Mouse (Mus musculus) brown adipose tissue, adult 24 weeks (tissue): ENCODE measurements around the gene Cxcr5. TPM values are rescaled to one million over a fixed set of nuclear protein-coding genes. Genes with fewer than 3 reads are reported as not detected.

Source experiments
- H3K27ac ChIP-seq: fragments of 200-500 bp; replicated peaks from 2 replicates; pipeline ENCODE4 v1.5.1; 2012; ENCODE audit warnings: low read depth, mild to moderate bottlenecking, low read length
- H3K4me1 ChIP-seq: fragments of 200-500 bp; 2 replicates; pipeline ENCODE4 v1.6.1; 2012; ENCODE audit warnings: low read length, mixed read lengths; ENCODE audit not compliant: control insufficient read depth, insufficient read depth, insufficient read length
- H3K4me3 ChIP-seq: fragments of 200-500 bp; 2 replicates; pipeline ENCODE4 v1.5.1; 2012; ENCODE audit warnings: low read depth, mild to moderate bottlenecking, low read length, moderate library complexity; ENCODE audit not compliant: insufficient read depth
- polyA plus RNA-seq: library from polyadenylated mRNA; stranded (reverse); fragments of >200 nt; gene quantifications from 2 replicates; pipeline ENCODE4 v1.2.4, GENCODE M21; 2012; ENCODE audit not compliant: missing spikeins, insufficient read depth, insufficient read length

Gene Cxcr5
- polyA plus RNA-seq, 1 experiment: not detected

DNA sequence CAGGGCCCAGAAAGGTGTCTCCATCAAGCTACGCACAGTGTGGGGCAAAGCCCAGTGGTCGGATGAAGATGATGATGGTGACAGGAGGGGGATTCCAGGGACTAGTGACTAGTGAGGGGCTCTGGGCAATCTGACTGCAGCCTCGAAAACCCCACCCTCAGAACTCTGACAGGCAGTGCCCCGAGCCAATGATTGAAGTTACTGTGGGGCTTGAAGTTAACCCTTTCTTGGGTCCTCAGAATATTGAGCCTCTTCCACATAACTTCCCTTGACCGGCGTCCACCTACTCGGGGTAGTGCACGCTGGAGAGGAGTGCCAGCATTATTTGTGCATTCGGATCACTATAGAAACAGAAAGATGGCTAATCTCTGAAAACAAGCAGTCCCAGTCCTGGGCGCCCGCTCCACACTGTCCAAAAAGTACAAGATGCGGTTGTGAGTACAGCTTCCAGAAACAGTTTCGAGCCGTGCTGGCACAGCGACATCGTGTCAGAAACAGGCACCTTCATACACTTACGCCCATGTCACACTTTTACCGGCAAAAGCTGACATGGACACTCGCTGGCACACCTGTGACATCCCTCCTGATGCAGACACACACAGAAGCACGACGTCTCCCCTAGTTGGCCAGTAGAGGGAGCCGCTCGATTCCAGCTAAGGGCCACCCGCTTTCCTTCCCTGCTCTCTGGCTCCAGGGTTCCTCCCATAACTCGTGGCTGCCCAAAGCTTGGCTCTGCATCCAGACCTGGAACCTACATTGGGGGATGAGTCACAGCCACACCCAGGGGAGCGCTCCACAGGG lies 81.8 kb downstream of the Cxcr5 start:
- Histone ChIP-seq H3K27ac (peak overlapping the region; percentile 84), H3K4me3 (peak overlapping the region; percentile 68), H3K4me1 (no peaks in the 10 kb centered on the region)

DNA sequence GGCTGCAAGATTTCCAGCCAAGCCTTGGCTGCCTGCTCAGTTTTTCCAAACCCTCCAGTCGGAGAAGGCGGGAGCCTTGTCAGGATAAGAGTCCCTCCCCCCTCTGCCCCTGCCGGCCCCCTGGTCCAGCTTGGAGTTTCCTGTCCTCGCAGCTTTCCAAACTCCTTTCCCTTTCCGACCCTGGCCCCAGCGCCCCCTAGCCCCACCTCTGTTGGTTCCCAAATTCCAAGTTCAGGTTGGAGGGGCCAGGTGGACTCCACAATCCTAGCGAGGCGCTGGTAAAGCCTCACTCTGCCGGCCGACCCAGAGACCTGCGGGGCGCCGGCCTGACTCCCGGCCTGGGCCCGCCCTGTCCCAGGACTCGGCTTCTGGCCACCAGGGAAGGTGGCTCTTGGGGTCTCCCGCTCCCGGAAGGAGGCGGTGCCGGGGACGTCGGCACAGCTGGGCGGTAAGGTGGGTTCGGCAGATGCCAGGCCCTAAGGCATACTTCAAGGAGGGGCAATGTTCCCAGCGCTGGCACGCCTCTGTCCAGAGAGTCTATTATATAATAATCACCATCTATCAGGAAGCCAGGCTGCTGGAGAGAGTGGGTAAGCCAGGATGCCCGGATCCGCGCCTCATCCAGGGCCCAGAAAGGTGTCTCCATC lies 82.6 kb downstream of the Cxcr5 start:
- Histone ChIP-seq H3K27ac (peak overlapping the region; percentile 84), H3K4me1 (no peaks in the 10 kb centered on the region), H3K4me3 (peak overlapping the region; percentile 68)

DNA sequence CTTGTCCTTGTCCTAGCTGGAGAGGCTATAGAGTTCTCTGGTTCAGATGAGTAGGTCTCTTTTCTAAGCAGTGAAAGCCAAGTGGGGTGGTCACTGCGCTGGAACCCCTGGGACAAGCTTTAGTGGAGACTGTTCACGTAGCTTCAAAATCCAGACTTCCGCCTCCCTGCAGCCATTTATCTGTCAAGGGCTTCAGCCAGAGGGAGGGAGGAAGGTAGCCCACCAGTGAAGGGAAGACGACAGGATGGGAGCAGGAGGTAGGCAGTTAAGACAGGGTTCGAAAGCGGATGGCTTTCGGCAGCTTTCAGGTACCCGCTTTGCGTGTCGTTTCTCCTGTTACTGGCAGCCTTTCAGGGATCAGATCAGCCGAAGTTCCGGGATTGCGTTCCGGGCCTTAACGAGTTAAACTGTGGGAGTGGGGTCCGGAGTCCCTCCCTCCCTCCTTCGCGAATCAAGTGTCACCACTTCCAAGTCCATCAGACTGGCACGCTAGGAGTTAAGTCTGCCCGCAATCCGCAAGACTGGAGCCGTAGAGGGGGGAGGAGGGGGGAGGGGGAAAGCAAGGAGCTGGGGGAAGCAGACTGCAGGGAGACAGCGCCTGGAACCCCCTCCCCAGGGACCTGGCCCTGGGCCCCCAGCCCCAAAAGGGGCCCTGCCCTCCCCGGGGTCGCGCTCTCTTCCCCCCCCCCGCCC lies 83.3 kb downstream of the Cxcr5 start:
- no peaks in the 10 kb centered on the region for H3K4me1 ChIP-seq
- H3K4me3 ChIP-seq: peak overlapping the region; percentile 68
- H3K27ac ChIP-seq: peak overlapping the region; percentile 15

DNA sequence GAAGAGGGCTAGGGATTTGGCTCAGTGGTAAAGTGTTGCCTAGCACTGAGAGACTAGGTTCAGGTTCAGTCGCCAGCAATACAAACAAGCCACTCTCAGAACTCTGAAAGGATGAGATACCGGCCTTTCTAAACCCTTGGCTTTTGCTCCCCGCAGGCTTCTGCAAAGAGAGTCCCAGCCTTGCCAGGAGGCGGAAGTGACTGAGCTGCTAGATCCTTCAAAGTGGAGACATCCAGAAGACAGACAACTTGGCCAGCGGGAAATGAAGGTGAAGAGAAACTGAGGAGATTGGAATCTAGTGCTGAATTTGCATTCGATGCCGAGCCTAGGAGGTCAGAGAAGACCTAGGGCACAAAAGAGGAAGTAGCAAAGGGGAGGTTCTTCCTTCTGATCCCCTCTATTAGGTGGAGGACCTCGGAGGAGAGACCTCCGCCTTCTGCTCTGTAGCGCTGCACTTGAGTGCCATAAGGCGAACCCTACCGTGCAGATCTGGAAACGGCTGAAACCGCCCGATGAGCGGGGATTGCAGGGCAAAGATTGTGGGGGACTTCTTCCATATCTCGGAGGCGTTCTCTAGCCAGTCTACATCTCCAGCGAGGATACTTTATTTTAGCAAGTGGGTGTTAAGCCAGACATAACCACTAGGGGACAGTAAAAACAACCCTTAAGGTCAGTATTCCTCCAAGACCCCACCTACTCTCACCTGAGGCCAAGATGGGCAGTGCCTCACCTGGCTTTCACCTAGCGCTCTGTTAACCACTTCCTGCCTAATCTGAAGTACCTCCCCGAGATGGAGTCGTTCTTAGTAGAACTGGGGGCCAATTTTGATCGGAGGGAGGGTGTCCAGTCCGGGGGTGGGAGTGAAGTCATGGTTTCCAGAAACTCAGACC lies 84.1 kb downstream of the Cxcr5 start:
- Histone ChIP-seq H3K4me1 (no peaks in the 10 kb centered on the region), H3K27ac (no peak overlapping the region), H3K4me3 (peak overlapping the region; percentile 68)

DNA sequence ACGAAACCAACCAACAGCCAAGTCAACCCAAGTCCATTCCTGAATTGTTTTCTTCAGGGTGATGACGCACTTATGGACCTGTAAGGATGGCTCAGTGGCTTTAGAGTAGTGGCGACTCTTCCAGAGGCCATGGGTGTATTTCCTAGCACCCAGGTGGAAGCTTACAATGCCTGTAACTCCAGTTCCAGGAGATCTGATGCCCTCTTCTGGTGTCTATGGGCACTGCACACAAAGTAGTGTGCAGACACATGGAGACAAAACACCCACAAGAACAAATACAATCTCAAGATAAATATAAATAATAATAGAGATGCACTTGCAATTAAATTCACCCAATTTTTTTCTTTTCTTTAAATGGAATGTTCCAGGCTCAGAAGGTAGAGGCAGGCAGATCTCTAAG lies 85.7 kb downstream of the Cxcr5 start:
- no peak overlapping the region for H3K4me3 ChIP-seq
- H3K4me1 ChIP-seq: no peaks in the 10 kb centered on the region
- H3K27ac ChIP-seq: no peak overlapping the region

DNA sequence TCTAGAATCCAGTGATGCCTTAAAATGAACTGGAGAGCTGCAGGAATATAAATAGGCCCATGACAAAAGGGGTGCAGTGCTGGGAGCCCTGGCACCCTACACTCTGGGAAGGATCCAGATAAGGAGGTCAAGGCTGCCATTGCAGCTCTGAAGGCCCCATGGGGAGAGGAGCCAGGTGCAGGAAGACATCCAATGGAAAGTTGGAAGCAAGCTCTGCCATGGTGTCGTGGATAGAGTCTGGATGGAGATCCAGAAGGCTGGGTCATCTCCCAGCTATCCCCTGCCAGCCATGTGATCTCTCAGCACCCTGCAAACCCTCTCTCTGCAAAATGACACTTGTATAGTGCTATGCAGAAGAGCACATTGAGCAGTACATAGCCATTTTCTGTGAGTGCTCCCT lies 87.3 kb downstream of the Cxcr5 start:
- no peak overlapping the region for H3K4me3 ChIP-seq
- H3K4me1 ChIP-seq: no peaks in the 10 kb centered on the region
- no peak overlapping the region for H3K27ac ChIP-seq

DNA sequence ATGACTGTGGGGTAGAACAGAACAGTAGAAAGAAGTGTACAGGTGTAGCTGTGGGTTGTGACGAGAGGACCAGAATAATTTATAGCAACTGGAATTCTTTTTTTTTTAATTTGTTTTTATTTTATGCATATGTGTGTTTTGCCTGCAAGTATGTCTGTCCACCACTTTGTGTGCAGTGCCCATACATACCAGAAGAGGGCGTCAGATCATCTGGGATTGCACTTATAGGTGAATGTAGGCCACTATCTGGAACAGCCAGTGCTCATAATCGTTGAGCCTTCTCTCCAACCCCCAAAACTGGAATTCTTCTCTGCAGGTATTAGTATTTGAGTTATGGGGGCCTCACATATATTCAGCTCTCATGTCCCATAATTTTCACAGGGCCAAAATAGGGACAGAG lies 88.5 kb downstream of the Cxcr5 start:
- Histone ChIP-seq H3K4me1 (no peaks in the 10 kb centered on the region), H3K27ac (no peak overlapping the region), H3K4me3 (no peak overlapping the region)

DNA sequence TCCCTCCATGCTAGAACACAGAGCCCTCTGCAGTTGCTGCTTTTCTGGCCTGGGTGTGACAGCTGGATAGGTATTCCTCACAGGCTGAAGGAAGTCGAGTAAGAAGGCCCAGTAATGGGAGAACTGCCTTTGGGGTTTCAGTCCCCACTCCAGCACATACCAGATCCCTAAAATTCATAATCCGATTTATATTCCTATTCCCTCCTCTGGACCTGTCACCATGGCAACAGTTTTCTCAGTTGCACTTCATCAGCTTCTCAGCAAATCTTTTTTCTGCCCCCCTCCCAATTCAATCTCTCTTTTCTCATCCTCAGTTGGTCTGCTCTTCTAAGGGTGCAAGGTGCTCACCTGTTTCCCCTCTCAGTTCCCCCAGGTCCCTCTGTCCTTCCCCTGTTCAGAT lies 92.9 kb downstream of the Cxcr5 start:
- Histone ChIP-seq H3K4me3 (no peak overlapping the region), H3K4me1 (no peaks in the 10 kb centered on the region), H3K27ac (no peak overlapping the region)

DNA sequence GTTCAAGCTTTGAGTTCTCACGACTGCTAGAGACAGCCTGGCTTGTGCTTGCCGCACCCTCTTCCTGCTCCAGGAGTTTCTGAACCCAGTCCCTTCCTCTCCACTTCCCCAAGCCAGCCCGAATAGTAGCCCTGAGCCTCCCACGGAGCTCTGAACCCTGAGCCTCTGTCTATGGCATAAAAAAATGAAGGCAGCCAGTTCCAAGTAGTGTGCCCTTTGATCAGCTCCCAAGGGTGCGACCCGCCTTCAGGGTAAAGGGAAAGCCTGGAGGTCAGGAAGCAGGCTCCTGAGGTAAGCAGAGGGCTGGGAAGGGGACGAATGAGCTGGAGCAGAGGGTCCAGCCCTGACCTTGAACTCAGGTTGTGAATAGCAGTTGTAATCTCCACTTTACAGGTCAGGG lies 93.5 kb downstream of the Cxcr5 start:
- Histone ChIP-seq H3K27ac (no peak overlapping the region), H3K4me3 (no peak overlapping the region), H3K4me1 (no peaks in the 10 kb centered on the region)

DNA sequence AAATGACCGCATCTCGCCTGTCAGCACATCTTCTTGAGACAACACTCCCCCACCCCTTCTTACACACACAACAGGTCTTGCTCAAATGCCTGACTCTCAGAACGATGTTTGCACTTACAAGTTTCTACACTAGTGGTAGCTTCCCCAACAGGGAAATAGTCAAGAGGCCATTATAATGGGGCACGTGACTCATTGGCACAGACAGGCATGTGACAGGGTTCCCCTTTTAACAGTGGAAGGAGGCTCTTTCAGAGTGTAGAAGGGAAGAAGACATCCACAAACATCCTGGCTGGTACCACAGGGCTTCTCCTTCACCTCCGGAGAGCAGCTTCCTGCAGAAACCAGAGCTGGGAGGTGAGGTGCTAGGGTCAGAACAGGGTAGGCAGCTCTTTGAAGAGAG lies 99.7 kb downstream of the Cxcr5 start:
- Histone ChIP-seq H3K4me3 (no peak overlapping the region), H3K27ac (no peak overlapping the region), H3K4me1 (no peaks in the 10 kb centered on the region)

Other genes starting within 250 kb of the Cxcr5 start
- gene C2cd2l, start 241.6 kb downstream of the Cxcr5 start, polyA plus RNA-seq: 9.7 and 11.8 TPM in 2 replicates
- 14.6 and 17.9 TPM in 2 replicates for gene Dpagt1, start 235.9 kb downstream of the Cxcr5 start, polyA plus RNA-seq
- gene H2afx, start 227.2 kb downstream of the Cxcr5 start, polyA plus RNA-seq: 2.9 and 4.8 TPM in 2 replicates
- 58.0 and 61.8 TPM in 2 replicates for gene Hmbs, start 217.6 kb downstream of the Cxcr5 start, polyA plus RNA-seq
- 19.2 and 25.3 TPM in 2 replicates for gene Vps11, start 200.2 kb downstream of the Cxcr5 start, polyA plus RNA-seq
- 30.8 and 42.2 TPM in 2 replicates for gene Hyou1, start 182.4 kb downstream of the Cxcr5 start, polyA plus RNA-seq
- 19.2 and 21.2 TPM in 2 replicates for gene Slc37a4, start 165.0 kb downstream of the Cxcr5 start, polyA plus RNA-seq
- 1,821 and 1,946 TPM in 2 replicates for gene Rps25, start 154.7 kb downstream of the Cxcr5 start, polyA plus RNA-seq
- 112 and 145 TPM in 2 replicates for gene Trappc4, start 154.3 kb downstream of the Cxcr5 start, polyA plus RNA-seq
- 7.3 and 11.1 TPM in 2 replicates for gene Ccdc84, start 143.3 kb downstream of the Cxcr5 start, polyA plus RNA-seq
- not detected in 2 replicates for gene Foxr1, start 120.7 kb downstream of the Cxcr5 start, polyA plus RNA-seq
- gene Upk2, start 106.9 kb downstream of the Cxcr5 start, polyA plus RNA-seq: not detected in 2 replicates
- 19.2 and 24.4 TPM in 2 replicates for gene Bcl9l, start 79.1 kb downstream of the Cxcr5 start, polyA plus RNA-seq
- gene Ddx6, start 43.0 kb upstream of the Cxcr5 start, polyA plus RNA-seq: 56.9 and 60.7 TPM in 2 replicates
- gene Treh, start 111.4 kb upstream of the Cxcr5 start, polyA plus RNA-seq: not detected in 2 replicates
- gene Phldb1, start 173.3 kb upstream of the Cxcr5 start, polyA plus RNA-seq: 19.6 and 27.6 TPM in 2 replicates
- gene Arcn1, start 206.0 kb upstream of the Cxcr5 start, polyA plus RNA-seq: 68.4 and 96.1 TPM in 2 replicates
- gene Ift46, start 206.0 kb upstream of the Cxcr5 start, polyA plus RNA-seq: 28.3 and 47.4 TPM in 2 replicates
- 1.1 and 1.5 TPM in 2 replicates for gene Tmem25, start 237.4 kb upstream of the Cxcr5 start, polyA plus RNA-seq
- 2.4 TPM in 1 of 2 replicates, not detected in the other for gene Ttc36, start 241.2 kb upstream of the Cxcr5 start, polyA plus RNA-seq